Mouse (Mus musculus) CH12.LX (cell line): ENCODE measurements at regions not wholly inside any gene's neighbourhood (a gene's known extent, or its start where the extent isn't known, plus 50 kb on each side); places are given as distances from the start of the nearest gene placed in this dataset.

ENCODE experiments used
- JUND ChIP-seq: conservative IDR thresholded peaks from 2 replicates; pipeline ENCODE4 v1.6.1; 2011; ENCODE audit warnings: low read depth, low read length, improper control_type of control experiment
- MAZ ChIP-seq: IDR thresholded peaks from 2 replicates; pipeline ENCODE4 v1.6.1; 2012; ENCODE audit warnings: low read depth, mild to moderate bottlenecking, inconsistent platforms, low read length, improper control_type of control experiment, moderate library complexity
- POLR2A ChIP-seq: IDR thresholded peaks from 2 replicates; pipeline ENCODE4 v1.6.1; 2011; ENCODE audit warnings: low read depth, mild to moderate bottlenecking, improper control_type of control experiment, low read length
- SMC3 ChIP-seq: IDR thresholded peaks from 2 replicates; pipeline ENCODE4 v1.6.1; 2011; ENCODE audit warnings: low read depth, low read length, improper control_type of control experiment
- USF2 ChIP-seq: conservative IDR thresholded peaks from 2 replicates; pipeline ENCODE4 v1.6.1; 2011; ENCODE audit warnings: low read depth, low read length, improper control_type of control experiment

- TF ChIP-seq USF2 (no peak), JUND (no peak), SMC3 (no peak), POLR2A (no peak), MAZ (no peak)
Observed at GRCm38 (mm10) chr4:54224572-54224971, 398.7 kb downstream of the Tmem38b start.
